Mouse (Mus musculus): ENCODE data around the gene Gm3182.
"Not testable (repeated sequence)": the region's sequence is repeated elsewhere in the genome, so short reads cannot be mapped to it uniquely, and the experiment has no call there.

Gm3182 gene

GRCm38 (mm10) chr14:4481445-4481844 is at the start of gene Gm3182:
Gene Gm3182, plus strand, starts transcription at chr14:4481745.
- in situ Hi-C loops (cut with MboI, MseI), result not testable (repeated sequence)

- in situ Hi-C loops (cut with MboI, MseI), result not testable (repeated sequence)
Measured at GRCm38 (mm10) chr14:4499425-4499824, 17.9 kb downstream of the Gm3182 start.

Data from T-helper 2 cell (primary cell).